Mouse (Mus musculus) liver, embryonic 14.5 days (tissue): ENCODE results near the gene Ppp2r1b.

ENCODE experiments used
- CTCF ChIP-seq: IDR thresholded peaks from 2 replicates; pipeline ENCODE4 v1.5.1; 2016; ENCODE audit warnings: antibody characterized with exemption, low read depth, control low read depth
- EP300 ChIP-seq: IDR thresholded peaks from 2 replicates; pipeline ENCODE4 v1.6.1; 2016; ENCODE audit warnings: antibody characterized with exemption, low read depth

- TF ChIP-seq CTCF (no peak), EP300 (peak; percentile 79)
These were observed 10.1 kb downstream of the Ppp2r1b start for GRCm38 (mm10) chr9:50855133-50855766.
